12 mouse cellular contexts compared by ENCODE assay signal in the genomic region with DNA sequence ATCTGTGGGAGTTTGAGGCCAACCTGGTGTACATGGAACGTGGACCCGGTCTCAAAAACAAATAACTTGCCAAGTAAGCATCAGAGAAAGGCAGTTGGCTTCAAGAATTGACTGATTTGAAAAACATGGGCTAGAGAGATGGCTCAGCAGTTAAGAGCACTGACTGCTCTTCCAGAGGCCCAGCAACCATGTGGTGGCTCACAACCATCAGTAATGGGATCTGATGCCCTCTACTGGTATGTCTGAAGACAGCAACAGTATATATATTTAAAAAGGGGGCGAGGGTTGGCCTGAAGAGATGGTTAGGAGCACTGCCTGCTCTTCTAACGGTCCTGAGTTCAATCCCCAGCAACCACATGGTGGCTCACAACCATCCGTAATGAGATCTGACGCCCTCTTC. TPM values are rescaled to one million over a fixed set of nuclear protein-coding genes. Genes with fewer than 3 reads are reported as not detected.
DNase-seq lines count a peak whose midpoint lies in the region; ATAC-seq and TF ChIP-seq lines count a peak whose summit lies in the region.
"Had no signal": no experiment of that assay in that cellular context is flagged by ENCODE, and none has a peak within 500 bp of the region (broad histone marks: within the 10 kb centered on the region; RNA-seq: fewer than 3 reads in every experiment).

No protein-coding gene starts in this region.

- 0 out of 2 replicates have a peak, but pooled peaks cover 7% of the 10 kb centered on the region for H3K4me1 ChIP-seq in forebrain, postnatal 0 days (ENCODE audit: insufficient read depth)
- peaks cover 15% of the 10 kb centered on the region for H3K4me1 ChIP-seq in forebrain, embryonic 12.5 days
- H3K4me1 ChIP-seq in midbrain, postnatal 0 days (ENCODE audit: insufficient read depth, low read length), result peaks cover 4% of the 10 kb centered on the region; the same call in 1 of the 2 replicates
- H3K4me1 ChIP-seq in midbrain, embryonic 11.5 days (ENCODE audit: control insufficient read depth, insufficient read depth, low read length), result peaks cover 10% of the 10 kb centered on the region

- H3K27ac ChIP-seq in forebrain, postnatal 0 days (ENCODE audit: low read depth, low read length), result no peak overlapping the region
- no peak overlapping the region for H3K27ac ChIP-seq in forebrain, embryonic 12.5 days
- H3K27ac ChIP-seq in midbrain, postnatal 0 days (ENCODE audit: low read depth, low read length), result no peak overlapping the region
- H3K27ac ChIP-seq in midbrain, embryonic 11.5 days (ENCODE audit: low read depth, low read length), result no peak overlapping the region

- 18% methylated on average over 6 of the region's 6 CpGs for WGBS in forebrain, postnatal 0 days
- WGBS in forebrain, embryonic 12.5 days, result 10% methylated on average over 6 of the region's 6 CpGs
- 13% methylated on average over 6 of the region's 6 CpGs for WGBS in midbrain, postnatal 0 days
- 9% methylated on average over 6 of the region's 6 CpGs for WGBS in midbrain, embryonic 11.5 days

- TF ChIP-seq CTCF in forebrain, postnatal 0 days (IDR thresholded peaks at IDR 0.05; ENCODE audit: low read depth), result peak; percentile 63
- TF ChIP-seq CTCF in midbrain, postnatal 0 days (IDR thresholded peaks at IDR 0.05), result peak; percentile 61

- H3K36me3 ChIP-seq in forebrain, postnatal 0 days (ENCODE audit: insufficient read depth), result no peaks in the 10 kb centered on the region
- no peaks in the 10 kb centered on the region for H3K36me3 ChIP-seq in forebrain, embryonic 12.5 days (replicated peaks)
- no peaks in the 10 kb centered on the region for H3K36me3 ChIP-seq in midbrain, postnatal 0 days (ENCODE audit: insufficient read depth, low read length)
- H3K36me3 ChIP-seq in midbrain, embryonic 11.5 days (ENCODE audit: control insufficient read depth, insufficient read depth, low read length), result no peaks in the 10 kb centered on the region

- no peak for ATAC-seq in forebrain, postnatal 0 days
- ATAC-seq in forebrain, embryonic 12.5 days (ENCODE audit: low FRiP score), result no peak
- no peak for ATAC-seq in midbrain, postnatal 0 days (ENCODE audit: low FRiP score)
- no peak for ATAC-seq in midbrain, embryonic 11.5 days (ENCODE audit: low FRiP score)

- DNase-seq in forebrain, postnatal 0 days, result no peak
- peak; percentile 25 for DNase-seq in midbrain, postnatal 0 days (ENCODE audit: low spot score)
- DNase-seq in midbrain, embryonic 11.5 days (ENCODE audit: low spot score, missing footprints), result no peak
- peak; percentile 75 for DNase-seq in embryo, embryonic 10.5 days (ENCODE audit: low spot score)
- DNase-seq in retina, postnatal 1 day, result peak; percentile 66
- DNase-seq in cerebellum, postnatal 14 days, result no peak
- no peak for DNase-seq in urinary bladder, postnatal 14 days (ENCODE audit: low spot score)
- DNase-seq: cerebellum, adult 8-10 months; gastrocnemius, postnatal 14 days; kidney, adult 11 months; thymus, postnatal 4 days had no signal

- no peaks in the 10 kb centered on the region for H3K27me3 ChIP-seq in forebrain, postnatal 0 days (ENCODE audit: insufficient read depth, low read length)
- no peaks in the 10 kb centered on the region for H3K27me3 ChIP-seq in forebrain, embryonic 12.5 days
- H3K27me3 ChIP-seq in midbrain, postnatal 0 days (ENCODE audit: insufficient read depth, low read length), result no peaks in the 10 kb centered on the region
- H3K27me3 ChIP-seq in midbrain, embryonic 11.5 days (ENCODE audit: control insufficient read depth, insufficient read depth, low read length), result no peaks in the 10 kb centered on the region

- no peak overlapping the region for H3K9ac ChIP-seq in forebrain, postnatal 0 days
- H3K9ac ChIP-seq in forebrain, embryonic 12.5 days, result no peak overlapping the region
- H3K9ac ChIP-seq in midbrain, postnatal 0 days (replicated peaks; ENCODE audit: low read length, poor library complexity, severe bottlenecking), result no peak overlapping the region
- H3K9ac ChIP-seq in midbrain, embryonic 11.5 days (ENCODE audit: low read length), result no peak overlapping the region

- no peaks in the 10 kb centered on the region for H3K9me3 ChIP-seq in forebrain, postnatal 0 days (ENCODE audit: low read length)
- H3K9me3 ChIP-seq in forebrain, embryonic 12.5 days, result no peaks in the 10 kb centered on the region
- no peaks in the 10 kb centered on the region for H3K9me3 ChIP-seq in midbrain, postnatal 0 days (ENCODE audit: low read length)
- no peaks in the 10 kb centered on the region for H3K9me3 ChIP-seq in midbrain, embryonic 11.5 days (ENCODE audit: control insufficient read depth, low read length)

- H3K4me3 ChIP-seq in forebrain, postnatal 0 days (ENCODE audit: low read depth, low read length), result no peak overlapping the region
- no peak overlapping the region for H3K4me3 ChIP-seq in forebrain, embryonic 12.5 days (replicated peaks)
- H3K4me3 ChIP-seq in midbrain, postnatal 0 days (ENCODE audit: low read depth, low read length), result no peak overlapping the region
- H3K4me3 ChIP-seq in midbrain, embryonic 11.5 days (ENCODE audit: low read depth, low read length), result no peak overlapping the region

- no peak overlapping the region for H3K4me2 ChIP-seq in forebrain, postnatal 0 days (ENCODE audit: low read depth)
- no peak overlapping the region for H3K4me2 ChIP-seq in forebrain, embryonic 12.5 days
- no peak overlapping the region for H3K4me2 ChIP-seq in midbrain, postnatal 0 days (ENCODE audit: low read depth, low read length, poor library complexity, severe bottlenecking)
- no peak overlapping the region for H3K4me2 ChIP-seq in midbrain, embryonic 11.5 days

RNA-seq across cellular contexts. Expression of a gene that starts 4.5 kb away (rescaled TPM):
- total RNA-seq in forebrain, postnatal 0 days (2014; rRNA removed), result 35.9 and 50.6 TPM in 2 replicates
- 164 and 210 TPM in 2 replicates for polyA plus RNA-seq in forebrain, postnatal 0 days (2015; fragmentation: Nextera tagmentation; extraction: Ambion mirVana)
- 453 and 465 TPM in 2 replicates for polyA plus RNA-seq in forebrain, embryonic 12.5 days (2016; fragmentation: Nextera tagmentation; extraction: Ambion mirVana)
- total RNA-seq in midbrain, postnatal 0 days (2014; rRNA removed), result 29.8 and 40.7 TPM in 2 replicates
- 185 and 209 TPM in 2 replicates for polyA plus RNA-seq in midbrain, postnatal 0 days (2015; fragmentation: Nextera tagmentation; extraction: Ambion mirVana)
- polyA plus RNA-seq in midbrain, embryonic 11.5 days (2014; fragmentation: Nextera tagmentation; extraction: Ambion mirVana), result 339 and 375 TPM in 2 replicates

Comparison
In these comparisons a context has a peak if more than half of its experiments do, and no peak if none do; other contexts are left out.
1. DNase-seq: peak in midbrain, postnatal 0 days (single experiment), embryo, embryonic 10.5 days (single experiment) and retina, postnatal 1 day (single experiment); none in forebrain, postnatal 0 days (single experiment), midbrain, embryonic 11.5 days (single experiment), cerebellum, postnatal 14 days (0 of 2) and urinary bladder, postnatal 14 days (single experiment).